Mouse (Mus musculus) hematopoietic stem cell, adult 5-6 weeks (primary cell): ENCODE results near the gene Lpp. TPM values are rescaled to one million over a fixed set of nuclear protein-coding genes. Genes with fewer than 3 reads are reported as not detected.

Experiments used
- ATAC-seq, 2 experiments: fragments of 125-278 bp in 1 of 2; replicated peaks in 1 of 2; 2 replicates each; pipeline ENCODE4 v1.8.0; 2016 to 2017; ENCODE audit warnings: inconsistent platforms in 2 of 2, mild to moderate bottlenecking in 2 of 2, moderate number of reproducible peaks in 2 of 2, low read depth in 1 of 2, moderate TSS enrichment in 1 of 2; ENCODE audit not compliant: low FRiP score in 2 of 2, poor library complexity in 2 of 2, severe bottlenecking in 2 of 2, insufficient read depth in 1 of 2, low TSS enrichment in 1 of 2
- total RNA-seq: library from RNA; stranded (forward); fragments of 172-1452, 232-1000 nt; gene quantifications from 2 replicates; pipeline ENCODE4 v1.2.3, GENCODE M21; 2017

Lpp gene
- total RNA-seq, 1 experiment from 2014 or later: 10.6 TPM

DNA sequence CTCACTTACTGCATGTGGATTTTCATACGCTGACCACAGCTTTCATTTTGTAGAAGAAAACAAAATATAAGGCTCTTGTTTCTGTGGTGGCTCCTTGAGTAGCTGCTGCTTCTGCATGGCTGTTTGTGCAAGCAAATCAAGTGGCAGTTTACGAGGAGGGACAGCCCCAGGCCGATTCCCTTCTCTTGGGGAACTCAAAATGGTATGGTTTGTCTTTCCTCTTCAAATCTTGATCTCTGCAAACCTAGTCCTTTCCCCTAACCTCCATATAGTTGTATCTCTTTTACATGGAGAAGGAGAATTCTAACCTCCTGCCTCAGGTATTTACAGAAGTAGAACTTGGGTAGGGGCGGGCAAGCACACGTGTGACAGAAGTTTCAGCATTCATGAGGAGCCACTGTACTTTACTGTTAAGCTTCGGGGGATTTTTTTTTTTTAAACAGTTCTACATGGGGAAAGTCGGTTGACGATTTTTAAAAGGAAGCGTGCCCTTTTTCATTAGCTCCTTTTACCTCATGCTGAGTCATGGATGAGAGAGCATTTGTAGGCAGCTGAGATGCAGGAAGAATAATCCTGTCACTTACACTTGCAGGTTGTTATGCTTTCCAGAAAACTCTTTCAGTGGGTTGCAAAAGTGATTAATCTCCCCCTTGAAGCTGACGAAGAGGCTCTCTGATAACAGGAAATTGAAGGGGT lies 344.2 kb downstream of the Lpp start:
- ATAC-seq: peak in 1 of 2 experiments; percentile 46; a peak in 3 of 4 replicates

DNA sequence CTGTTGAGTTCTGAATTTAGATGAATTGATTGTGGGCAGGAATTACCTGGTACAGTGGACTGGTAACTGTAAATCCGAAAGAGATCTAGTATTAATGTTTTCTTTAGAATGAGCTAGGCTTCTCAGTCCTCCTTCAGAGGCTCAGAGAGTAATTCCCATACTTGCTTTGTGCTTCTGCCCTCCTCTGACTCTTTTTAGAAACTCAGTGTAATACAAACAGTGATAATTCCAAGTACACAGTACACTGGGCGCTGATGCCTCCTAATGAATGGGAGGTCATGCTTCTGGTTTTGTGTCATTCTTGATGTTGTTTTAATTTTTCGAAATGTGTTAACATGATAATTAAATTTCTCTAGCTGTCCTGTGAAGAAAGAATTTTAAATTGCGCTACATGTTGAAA lies 347.4 kb downstream of the Lpp start:
- ATAC-seq: no peak

DNA sequence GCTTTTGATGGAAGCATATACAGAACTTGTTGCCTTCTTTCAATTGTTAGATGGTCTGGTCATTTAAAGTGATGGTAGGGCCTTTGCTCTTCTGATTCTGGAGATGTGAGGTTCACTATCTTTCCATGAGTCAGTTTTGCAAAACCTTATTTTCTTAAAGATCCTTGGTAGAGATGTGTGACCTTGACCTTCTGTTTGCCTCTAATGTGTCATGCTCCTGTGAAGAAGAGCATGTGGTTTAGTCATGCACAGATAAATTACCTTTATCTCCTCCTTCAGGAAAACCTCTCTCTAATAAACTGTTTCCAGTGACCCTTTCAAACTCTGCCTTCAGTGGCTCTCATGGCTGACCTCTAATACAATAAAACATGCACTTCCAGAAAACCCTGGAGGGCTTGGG lies 356.5 kb downstream of the Lpp start:
- no peak for ATAC-seq

DNA sequence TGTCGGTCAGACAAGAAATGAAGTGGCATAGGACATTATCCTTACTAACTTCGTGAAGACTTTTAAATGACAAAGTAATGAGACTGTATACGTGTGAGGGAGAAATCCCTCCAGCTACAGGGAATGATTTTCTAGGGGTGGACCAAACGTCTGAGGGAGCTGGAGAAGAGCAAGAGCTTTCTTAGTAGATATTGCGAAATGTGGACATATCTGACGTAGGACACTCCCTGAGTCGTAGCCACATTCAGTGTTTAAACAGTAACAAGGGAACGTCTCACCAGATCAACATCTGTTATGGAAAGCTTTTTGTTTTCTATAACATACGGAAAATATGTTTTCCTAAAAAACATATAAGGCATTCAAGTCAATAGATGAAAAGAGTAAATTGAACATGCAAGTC lies 362.8 kb downstream of the Lpp start:
- no peak for ATAC-seq

DNA sequence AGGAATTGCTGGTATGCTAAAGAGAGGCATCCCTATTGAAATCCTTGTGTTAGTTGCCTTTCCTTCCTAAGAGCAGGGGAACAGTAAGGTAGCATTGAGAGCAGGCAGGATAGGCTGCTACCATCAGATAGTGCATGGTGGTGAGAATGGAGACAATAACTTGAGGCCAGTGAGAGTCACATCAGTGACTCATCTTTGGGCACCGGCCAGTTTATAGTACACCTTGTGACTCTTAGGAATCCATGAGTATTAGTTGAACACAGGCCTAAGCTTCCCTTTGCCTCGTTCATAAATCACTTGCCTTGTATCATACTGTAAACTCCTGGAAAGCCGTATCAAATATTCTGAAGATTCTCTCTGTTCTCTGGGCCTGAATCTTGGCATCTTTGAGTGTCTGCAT lies 372.7 kb downstream of the Lpp start:
- ATAC-seq: no peak

DNA sequence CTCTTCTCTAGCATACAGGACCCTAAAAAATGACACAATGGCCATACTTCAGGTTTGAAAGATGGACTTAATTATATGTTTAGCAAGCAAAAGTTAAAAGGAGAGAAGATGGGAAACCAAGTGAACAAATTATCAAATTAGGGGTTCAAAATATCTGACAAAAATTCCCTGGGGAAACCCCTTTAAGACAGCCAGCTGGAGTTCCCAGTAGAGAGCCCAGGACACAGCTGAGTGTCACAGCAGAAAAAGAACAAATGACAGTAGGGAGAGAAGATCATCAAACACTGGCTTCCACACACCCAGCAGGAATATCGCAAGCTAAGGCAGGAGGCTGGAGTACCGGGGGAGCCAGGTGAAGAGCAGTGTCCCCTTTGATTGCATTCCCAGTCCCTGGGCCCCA lies 373.3 kb downstream of the Lpp start:
- ATAC-seq: no peak

DNA sequence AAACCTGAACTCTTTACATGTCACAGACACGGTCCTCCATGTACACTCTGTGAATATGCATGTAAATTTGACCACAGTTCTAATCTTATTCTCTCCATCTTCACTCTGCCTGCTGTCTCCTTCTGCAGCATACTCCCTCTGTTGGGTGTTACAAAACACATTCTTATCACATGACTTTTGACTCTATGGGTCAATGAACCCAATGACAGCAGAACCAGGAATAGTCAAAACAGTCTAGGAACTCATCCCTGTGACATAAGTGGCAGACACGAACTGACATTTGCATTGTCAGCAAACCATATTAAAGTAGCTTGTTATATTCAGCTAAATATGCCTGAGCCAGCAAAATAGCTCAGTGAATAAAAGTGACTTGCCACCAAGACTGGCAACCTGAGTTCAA lies 383.7 kb downstream of the Lpp start:
- ATAC-seq: no peak

DNA sequence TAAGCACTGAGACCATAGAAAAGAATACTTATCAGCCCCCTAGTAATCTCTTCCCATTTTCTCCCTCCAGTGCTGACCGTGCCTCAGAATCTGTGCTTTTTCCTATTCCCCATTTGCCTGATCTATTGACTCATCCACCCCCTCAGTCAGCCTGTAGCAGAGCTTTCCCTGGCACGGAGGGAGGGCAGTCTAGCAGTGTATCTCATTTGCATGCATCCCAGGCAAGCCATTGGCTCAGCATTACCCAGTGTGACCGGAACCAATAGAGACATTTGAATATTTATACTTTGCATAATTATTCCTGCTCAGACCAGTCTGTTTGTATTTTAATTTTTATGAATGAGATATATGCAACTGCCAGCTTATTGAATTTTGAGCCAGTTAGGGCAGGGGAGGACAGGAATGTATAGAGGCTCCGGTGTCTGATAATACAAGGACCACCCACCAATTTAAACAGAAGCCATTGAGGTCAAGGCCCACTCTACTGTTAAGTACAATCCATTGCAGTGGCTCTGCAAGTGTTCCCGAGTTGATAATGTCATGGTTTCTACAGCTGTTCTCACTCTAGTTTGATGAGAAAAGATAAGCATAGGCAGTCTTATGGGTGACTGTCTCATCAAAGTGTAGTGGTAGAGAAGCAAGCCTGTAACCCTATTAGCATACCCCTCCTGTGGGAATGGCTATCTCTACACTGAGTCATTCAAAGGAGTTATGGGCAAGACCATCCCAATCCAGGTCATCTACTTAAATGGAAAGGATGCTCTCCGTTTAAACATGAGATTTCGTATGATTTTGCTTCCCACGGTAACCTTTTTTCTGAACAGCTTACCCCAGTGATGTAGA lies 385.3 kb downstream of the Lpp start:
- no peak for ATAC-seq

DNA sequence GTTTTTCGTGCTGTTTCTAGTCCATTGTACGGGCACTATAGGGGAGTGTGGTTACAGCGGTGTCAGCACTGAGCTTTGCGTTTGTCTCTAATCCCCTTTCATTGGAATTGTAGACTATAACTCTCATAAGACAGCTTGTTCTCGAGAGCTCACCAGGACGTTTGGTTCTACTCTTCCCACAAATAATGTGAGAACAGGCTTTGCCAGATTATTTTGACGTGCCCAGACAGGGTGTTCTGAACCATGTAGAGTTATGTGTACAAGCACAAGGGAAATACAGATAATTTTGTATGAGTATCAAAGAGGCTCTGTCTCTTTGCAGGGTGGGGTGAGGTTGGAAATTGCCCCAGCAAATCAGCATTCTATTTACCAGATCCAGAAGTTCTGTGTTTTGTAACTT lies 387.2 kb downstream of the Lpp start:
- no peak for ATAC-seq

- ATAC-seq: no peak
These were observed 388.6 kb downstream of the Lpp start for GRCm38 (mm10) chr16:24781922-24782321.

- no peak for ATAC-seq
These were observed 392.3 kb downstream of the Lpp start for GRCm38 (mm10) chr16:24785651-24786050.

- no peak for ATAC-seq
These were observed 395.7 kb downstream of the Lpp start for GRCm38 (mm10) chr16:24788973-24789372.

DNA sequence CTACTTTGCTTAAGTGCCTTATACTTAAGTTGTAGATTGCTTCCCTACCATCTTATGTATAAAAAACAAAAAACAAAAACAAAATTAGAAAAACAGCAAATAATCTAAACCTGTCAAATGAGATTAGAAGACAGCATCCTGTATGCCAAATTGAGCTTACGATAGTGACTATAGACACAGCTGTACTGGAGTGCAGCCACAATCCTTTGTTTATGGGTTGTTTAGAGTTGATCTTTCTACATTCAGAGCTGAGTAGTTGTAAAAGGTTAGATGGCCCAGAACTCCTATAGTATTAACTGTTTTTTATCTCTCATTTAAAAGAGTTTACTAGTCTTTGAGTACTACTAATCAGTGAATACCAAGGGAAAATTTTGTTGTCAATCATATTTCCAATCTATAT lies 398.1 kb downstream of the Lpp start:
- ATAC-seq: no peak

DNA sequence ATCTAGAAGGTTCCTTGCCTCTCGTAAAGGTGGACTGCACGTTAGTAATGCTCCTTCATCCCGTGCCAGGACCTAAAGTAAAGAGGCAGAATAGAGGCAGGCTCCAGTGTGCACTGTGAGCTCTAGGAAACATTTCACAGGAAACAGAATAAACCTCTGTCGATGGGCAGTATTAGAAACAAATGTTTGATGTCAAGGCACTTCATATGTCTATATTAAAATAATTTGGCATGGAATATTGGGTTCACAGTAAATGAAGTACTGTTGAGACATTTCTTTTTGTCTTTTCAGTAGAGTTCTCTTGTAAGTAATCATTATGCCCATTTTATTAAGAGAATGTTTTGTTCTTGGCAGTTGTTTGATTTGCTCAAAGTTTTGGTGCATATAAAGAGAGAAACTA lies 398.7 kb downstream of the Lpp start:
- no peak for ATAC-seq

- ATAC-seq: no peak
These were observed 399.5 kb downstream of the Lpp start for GRCm38 (mm10) chr16:24792836-24793235.

GRCm38 (mm10) chr16:24794665-24795064 lies 401.4 kb downstream of the Lpp start:
- no peak for ATAC-seq

GRCm38 (mm10) chr16:24801355-24801754 lies 408.0 kb downstream of the Lpp start:
- no peak for ATAC-seq

DNA sequence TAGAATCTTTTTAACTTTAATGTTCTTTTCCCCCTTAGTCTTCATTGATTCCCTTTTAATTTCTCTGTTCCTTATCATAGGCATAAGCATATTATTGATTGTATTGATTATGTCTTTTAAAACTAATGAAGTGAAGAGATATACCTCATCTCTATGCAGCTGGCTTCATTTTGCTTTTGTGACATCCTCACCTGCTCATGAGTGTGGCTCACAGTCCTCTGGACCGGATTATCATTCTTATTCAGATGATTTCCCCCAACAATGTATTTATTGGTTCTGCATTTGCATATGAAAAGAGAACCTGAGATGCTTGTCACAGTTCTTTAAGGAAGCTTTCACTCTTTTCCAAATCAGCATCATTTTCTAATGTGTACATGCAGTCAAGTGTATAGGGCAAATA lies 408.5 kb downstream of the Lpp start:
- ATAC-seq: no peak

- no peak for ATAC-seq
These were observed 412.8 kb downstream of the Lpp start for GRCm38 (mm10) chr16:24806093-24806492.
